Mouse (Mus musculus) kidney, adult 18-20 months (tissue): Measurements from ENCODE around the gene Psma2.

Experiments used
- DNase-seq: peaks from one replicate; pipeline ENCODE4 v3.0.0; 2021

Psma2 gene

GRCm38 (mm10) chr13:14612926-14613529 is at the start of gene Psma2, which contains the start of gene Mrpl32:
Gene Psma2 (plus strand): TSS chr13:14613240.
Gene Mrpl32 (minus strand): TSS chr13:14613165.
- DNase-seq = peak; percentile 96

GRCm38 (mm10) chr13:14574128-14574527 is 38.9 kb upstream of the Psma2 start:
- no peak for DNase-seq

GRCm38 (mm10) chr13:14580392-14580791 is 32.6 kb upstream of the Psma2 start:
- DNase-seq = no peak

GRCm38 (mm10) chr13:14602744-14603143 is 10.3 kb upstream of the Psma2 start:
- DNase-seq = no peak

GRCm38 (mm10) chr13:14607616-14608015 is 5.4 kb upstream of the Psma2 start:
- DNase-seq = no peak

GRCm38 (mm10) chr13:14612463-14612862 is 577 bp upstream of the Psma2 start:
- DNase-seq = no peak

GRCm38 (mm10) chr13:14613553-14613952 is 513 bp downstream of the Psma2 start:
- no peak for DNase-seq

- peak; percentile 78 for DNase-seq
These were observed 5.7 kb downstream of the Psma2 start for GRCm38 (mm10) chr13:14618724-14619123.

- peak; percentile 97 for DNase-seq
These were observed 16.9 kb downstream of the Psma2 start, which contains the start of gene AW209491 for GRCm38 (mm10) chr13:14629726-14630641. Gene AW209491 (plus strand): TSS chr13:14630154.

- DNase-seq = no peak
These were observed 27.0 kb downstream of the Psma2 start for GRCm38 (mm10) chr13:14639998-14640397.

GRCm38 (mm10) chr13:14649301-14649700 is 36.3 kb downstream of the Psma2 start:
- no peak for DNase-seq

- DNase-seq = no peak
These were observed 54.1 kb downstream of the Psma2 start for GRCm38 (mm10) chr13:14667107-14667506.

GRCm38 (mm10) chr13:14670342-14670741 is 57.3 kb downstream of the Psma2 start:
- no peak for DNase-seq

GRCm38 (mm10) chr13:14688955-14689354 is 75.9 kb downstream of the Psma2 start:
- DNase-seq = no peak

- no peak for DNase-seq
These were observed 103.8 kb downstream of the Psma2 start for GRCm38 (mm10) chr13:14716801-14717200.

- DNase-seq = no peak
These were observed 104.7 kb downstream of the Psma2 start for GRCm38 (mm10) chr13:14717755-14718154.
